Mouse (Mus musculus) heart, adult 2 months (tissue): ENCODE data around the gene Dgkh.

Source experiments
- CTCF ChIP-seq: fragments of 200-600 bp; IDR thresholded peaks from 2 replicates; pipeline ENCODE4 v1.8.1; 2022; ENCODE audit warnings: antibody characterized with exemption, mild to moderate bottlenecking, moderate library complexity
- POLR2A ChIP-seq: fragments of 200-500 bp; IDR thresholded peaks from 2 replicates; pipeline ENCODE4 v1.6.1; 2011; ENCODE audit warnings: mild to moderate bottlenecking, low read depth, low read length, control low read depth; ENCODE audit not compliant: insufficient read depth

DNA sequence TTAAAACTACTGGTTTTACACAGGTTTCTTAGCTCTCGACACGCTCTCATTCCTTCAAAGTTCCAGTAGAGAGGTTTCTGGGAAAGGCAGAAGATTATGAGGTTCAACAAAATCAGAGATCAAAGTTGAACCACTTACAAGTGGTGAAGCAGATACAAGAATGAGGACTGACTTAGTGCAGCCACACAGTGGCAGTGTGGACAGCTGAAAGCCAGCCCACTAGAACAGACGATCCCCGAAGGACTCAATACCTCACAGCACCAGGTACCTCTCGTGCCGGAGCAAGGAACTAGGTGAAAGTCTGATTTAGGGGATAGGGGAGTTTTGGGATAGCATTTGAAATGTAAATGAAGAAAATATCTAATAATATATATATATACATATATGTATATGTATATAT, 56.1 kb downstream of the Dgkh start:
- TF ChIP-seq CTCF = peak; percentile 71
- TF ChIP-seq POLR2A = no peak
